Mouse (Mus musculus): ENCODE measurements at regions not wholly inside any gene's neighbourhood (a gene's known extent, or its start where the extent isn't known, plus 50 kb on each side); places are given as distances from the start of the nearest gene placed in this dataset.

DNA sequence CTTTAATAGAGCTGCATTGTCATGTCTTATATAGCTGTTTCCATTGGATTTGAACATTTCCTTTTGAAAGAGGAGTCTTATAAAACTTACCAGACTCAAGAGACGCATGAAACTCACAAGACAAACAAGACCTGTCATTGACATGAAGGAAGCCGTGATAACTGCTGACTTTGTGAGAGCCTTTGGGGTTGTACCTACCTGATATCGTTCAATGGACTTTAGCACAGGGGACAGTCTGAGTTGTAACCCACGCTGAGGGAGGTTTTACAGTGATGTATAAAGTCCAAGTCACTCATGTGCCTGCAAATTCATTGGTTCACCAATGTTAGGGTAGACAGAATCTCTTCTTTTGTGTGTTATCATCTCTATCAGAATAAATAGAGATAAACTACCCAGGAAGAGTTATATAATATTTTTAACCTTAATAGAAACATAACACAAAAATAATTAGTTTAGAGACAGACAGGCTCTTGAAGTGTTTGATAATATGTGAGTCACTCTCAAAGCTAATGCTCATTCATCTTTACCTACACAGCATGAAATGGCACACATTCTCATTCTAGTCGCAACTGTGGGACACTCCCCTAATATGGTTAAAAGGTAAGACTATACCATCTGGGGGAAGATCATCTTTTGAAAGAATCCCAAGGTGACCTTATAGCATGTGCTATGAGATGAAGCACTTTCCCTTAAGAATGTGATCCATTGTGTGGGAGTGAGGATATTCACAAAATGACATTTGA is 54.4 kb upstream of the Mrps30 start:
- ATAC-seq (ENCODE audit: low FRiP score, low TSS enrichment), result no peak
- WGBS, result 90% methylated on average over 5 of the region's 5 CpGs

More for the DNA sequence above, 54.4 kb upstream of the Mrps30 start:
- no peaks in the 10 kb centered on the region for H3K4me1 ChIP-seq (ENCODE audit: control insufficient read depth, insufficient read depth, low read length)
- H3K4me2 ChIP-seq (replicated peaks; ENCODE audit: low read depth, low read length), result no peak overlapping the region
- no peaks in the 10 kb centered on the region for H3K9me3 ChIP-seq (ENCODE audit: control insufficient read depth, low read length)
- H3K4me3 ChIP-seq (ENCODE audit: low read length), result no peak overlapping the region
- H3K9ac ChIP-seq (ENCODE audit: low read depth, low read length), result no peak overlapping the region
- no peaks in the 10 kb centered on the region for H3K27me3 ChIP-seq (ENCODE audit: control insufficient read depth, insufficient read depth, low read length)
- H3K36me3 ChIP-seq (ENCODE audit: control insufficient read depth, insufficient read depth, low read length), result no peaks in the 10 kb centered on the region
- no peak overlapping the region for H3K27ac ChIP-seq (ENCODE audit: low read depth, low read length)
